Mouse (Mus musculus) liver, embryonic 16.5 days (tissue): ENCODE results near the gene Sh2d1b2. TPM values are rescaled to one million over a fixed set of nuclear protein-coding genes. Genes with fewer than 3 reads are reported as not detected.
"Not testable (repeated sequence)": the region's sequence is repeated elsewhere in the genome, so short reads cannot be mapped to it uniquely, and the experiment has no call there.

Experiments
- ATAC-seq: fragments of 200-750 bp; cut with Nextera tagmentation; 2 replicates; pipeline ENCODE4 v1.8.0; 2017; ENCODE audit warnings: low read depth, mild to moderate bottlenecking, moderate number of reproducible peaks, moderate library complexity
- H3K27ac ChIP-seq: fragments of 300-500 bp; sonication (generic); 2 replicates; pipeline ENCODE4 v1.5.1; 2014; ENCODE audit warnings: mild to moderate bottlenecking, low read length
- H3K27me3 ChIP-seq: fragments of 300-500 bp; sonication (generic); 2 replicates; pipeline ENCODE4 v1.6.1; 2014; ENCODE audit warnings: low read depth, low read length, mixed read lengths; ENCODE audit not compliant: control insufficient read depth, insufficient read depth
- H3K36me3 ChIP-seq: fragments of 300-500 bp; sonication (generic); 2 replicates; pipeline ENCODE4 v1.6.1; 2014; ENCODE audit warnings: mild to moderate bottlenecking; ENCODE audit not compliant: control insufficient read depth, insufficient read depth
- H3K4me1 ChIP-seq: fragments of 300-500 bp; sonication (generic); 2 replicates; pipeline ENCODE4 v1.6.1; 2014; ENCODE audit warnings: low read depth, low read length, mixed read lengths; ENCODE audit not compliant: control insufficient read depth
- H3K4me2 ChIP-seq: fragments of 300-500 bp; sonication (generic); 2 replicates; pipeline ENCODE4 v1.6.1; 2014; ENCODE audit warnings: low read depth, low read length, mixed read lengths
- H3K4me3 ChIP-seq: fragments of 300-500 bp; sonication (generic); 2 replicates; pipeline ENCODE4 v1.5.1; 2014; ENCODE audit warnings: low read depth, mild to moderate bottlenecking, low read length
- H3K9ac ChIP-seq: fragments of 300-500 bp; sonication (generic); 2 replicates; pipeline ENCODE4 v1.6.1; 2014; ENCODE audit warnings: low read depth, low read length
- H3K9me3 ChIP-seq: fragments of 300-500 bp; sonication (generic); replicated peaks from 2 replicates; pipeline ENCODE4 v1.6.1; 2016; ENCODE audit warnings: low read length; ENCODE audit not compliant: control insufficient read depth
- WGBS: fragments of 180-500 bp; shearing (Covaris S2); extraction: QIAGEN DNeasy Blood & Tissue Kit; methylation state at CpG from one replicate; pipeline ENCODE4 v1.1.7; 2014; ENCODE audit not compliant: insufficient replicate concordance; 5-methylcytosine and 5-hydroxymethylcytosine counted together
- polyA plus RNA-seq: library from polyadenylated mRNA; unstranded; fragments of >200 nt; fragmentation: Nextera tagmentation; extraction: Ambion mirVana; gene quantifications from 2 replicates; pipeline ENCODE4 v1.2.1, GENCODE M21; 2015

The Sh2d1b2 gene
- not detected in 2 replicates for polyA plus RNA-seq

GRCm38 (mm10) chr1:170232688-170233087 is at the start of gene Sh2d1b2:
Sh2d1b2 (plus strand) TSS chr1:170232749.
- H3K4me1 ChIP-seq, H3K27me3 ChIP-seq, H3K9ac ChIP-seq, ATAC-seq, H3K4me2 ChIP-seq, H3K9me3 ChIP-seq, H3K4me3 ChIP-seq, H3K27ac ChIP-seq, H3K36me3 ChIP-seq: not testable (repeated sequence)
- 42% methylated on average over 5 of the region's 6 CpGs for WGBS

- no peak overlapping the region for H3K27ac ChIP-seq
- ATAC-seq: no peak
- no peak overlapping the region for H3K4me3 ChIP-seq
- H3K36me3 ChIP-seq: no peaks in the 10 kb centered on the region
- no peak overlapping the region for H3K9ac ChIP-seq
- H3K27me3 ChIP-seq: no peaks in the 10 kb centered on the region
- H3K9me3 ChIP-seq: no peaks in the 10 kb centered on the region
- 45% methylated on average over 3 of the region's 3 CpGs for WGBS
- no peak overlapping the region for H3K4me2 ChIP-seq
- H3K4me1 ChIP-seq: no peaks in the 10 kb centered on the region
Measured at GRCm38 (mm10) chr1:170185137-170185536, 47.4 kb upstream of the Sh2d1b2 start.

- Histone ChIP-seq H3K9ac (no peak overlapping the region), H3K4me1 (no peaks in the 10 kb centered on the region), H3K36me3 (no peaks in the 10 kb centered on the region), H3K4me2 (no peak overlapping the region), H3K27ac (no peak overlapping the region), H3K9me3 (no peaks in the 10 kb centered on the region), H3K27me3 (no peaks in the 10 kb centered on the region), H3K4me3 (no peak overlapping the region)
- 62% methylated on average over 5 of the region's 5 CpGs for WGBS
- ATAC-seq: no peak
Measured at GRCm38 (mm10) chr1:170186531-170186930, 46.0 kb upstream of the Sh2d1b2 start.

GRCm38 (mm10) chr1:170188601-170189000 is 43.9 kb upstream of the Sh2d1b2 start:
- no peak overlapping the region for H3K9ac ChIP-seq
- no peaks in the 10 kb centered on the region for H3K4me1 ChIP-seq
- H3K4me2 ChIP-seq: no peak overlapping the region
- no peak overlapping the region for H3K27ac ChIP-seq
- WGBS: 76% methylated on average over 11 of the region's 11 CpGs
- H3K9me3 ChIP-seq: no peaks in the 10 kb centered on the region
- peaks cover 10% of the 10 kb centered on the region for H3K36me3 ChIP-seq
- no peaks in the 10 kb centered on the region for H3K27me3 ChIP-seq
- no peak for ATAC-seq
- no peak overlapping the region for H3K4me3 ChIP-seq

DNA sequence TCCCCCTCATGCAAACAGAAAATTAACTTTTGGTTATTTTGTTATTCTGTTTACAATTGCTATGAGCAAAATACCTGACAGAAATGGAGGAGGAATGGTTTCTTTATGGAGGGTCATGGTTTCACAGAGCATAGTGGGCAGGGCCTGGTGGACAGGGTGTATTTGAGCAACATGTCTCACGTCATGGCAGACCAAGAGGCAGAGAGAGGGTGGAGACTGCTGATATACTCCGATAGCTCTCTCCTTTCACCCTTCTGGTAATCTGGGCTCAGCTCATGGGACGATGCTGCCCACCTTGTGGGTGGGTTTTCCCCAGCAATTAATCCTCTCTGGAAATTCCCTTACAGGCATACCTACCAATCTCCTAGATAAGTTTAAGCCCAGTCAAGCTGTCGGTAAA is 42.3 kb upstream of the Sh2d1b2 start:
- peaks cover 17% of the 10 kb centered on the region for H3K36me3 ChIP-seq
- ATAC-seq: no peak
- WGBS: 64% methylated on average over 4 of the region's 4 CpGs
- no peak overlapping the region for H3K27ac ChIP-seq
- H3K9me3 ChIP-seq: no peaks in the 10 kb centered on the region
- H3K27me3 ChIP-seq: no peaks in the 10 kb centered on the region
- H3K4me1 ChIP-seq: no peaks in the 10 kb centered on the region
- no peak overlapping the region for H3K4me2 ChIP-seq
- no peak overlapping the region for H3K9ac ChIP-seq
- no peak overlapping the region for H3K4me3 ChIP-seq

DNA sequence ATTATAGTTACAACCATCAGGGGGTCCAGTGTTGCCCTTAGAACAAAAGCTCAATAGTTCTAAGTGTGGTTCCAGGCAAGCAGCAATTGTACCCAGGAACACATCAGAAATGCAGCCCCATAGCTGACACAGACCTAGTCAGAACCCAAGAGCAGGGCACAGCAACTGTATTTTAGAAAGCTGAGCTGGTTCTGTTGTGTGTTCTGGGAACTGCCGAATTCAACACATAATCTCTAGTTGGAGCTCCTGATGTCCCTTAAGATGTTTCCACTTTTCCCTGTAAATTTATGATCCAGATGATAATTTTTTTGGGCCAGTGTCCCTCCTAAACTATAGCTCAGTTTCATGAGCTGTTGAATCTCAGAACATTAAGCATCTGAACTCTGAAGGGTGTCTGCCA is 40.6 kb upstream of the Sh2d1b2 start:
- 81% methylated on average over 1 of the region's 1 CpGs for WGBS
- Histone ChIP-seq H3K27ac (no peak overlapping the region), H3K27me3 (no peaks in the 10 kb centered on the region), H3K4me2 (no peak overlapping the region), H3K4me3 (no peak overlapping the region), H3K36me3 (peaks cover 18% of the 10 kb centered on the region), H3K9me3 (no peaks in the 10 kb centered on the region), H3K4me1 (no peaks in the 10 kb centered on the region), H3K9ac (no peak overlapping the region)
- ATAC-seq: no peak

- WGBS: 80% methylated on average over 8 of the region's 8 CpGs
- H3K27ac ChIP-seq: no peak overlapping the region
- ATAC-seq: 0 out of 2 replicates have a peak, but pooled peaks have one; percentile 24
Measured at GRCm38 (mm10) chr1:170196211-170196610, 36.3 kb upstream of the Sh2d1b2 start.

GRCm38 (mm10) chr1:170200379-170200778 is 32.2 kb upstream of the Sh2d1b2 start:
- Histone ChIP-seq H3K9me3 (no peaks in the 10 kb centered on the region), H3K4me3 (no peak overlapping the region), H3K4me1 (no peaks in the 10 kb centered on the region), H3K9ac (no peak overlapping the region), H3K36me3 (peaks cover 24% of the 10 kb centered on the region), H3K27ac (no peak overlapping the region), H3K27me3 (no peaks in the 10 kb centered on the region), H3K4me2 (no peak overlapping the region)
- 73% methylated on average over 3 of the region's 3 CpGs for WGBS
- no peak for ATAC-seq

More at GRCm38 (mm10) chr1:170196211-170196610, 36.3 kb upstream of the Sh2d1b2 start:
- Histone ChIP-seq H3K9ac (no peak overlapping the region), H3K9me3 (no peaks in the 10 kb centered on the region), H3K27me3 (no peaks in the 10 kb centered on the region), H3K4me3 (no peak overlapping the region), H3K4me2 (no peak overlapping the region), H3K36me3 (peaks cover 33% of the 10 kb centered on the region), H3K4me1 (no peaks in the 10 kb centered on the region)

DNA sequence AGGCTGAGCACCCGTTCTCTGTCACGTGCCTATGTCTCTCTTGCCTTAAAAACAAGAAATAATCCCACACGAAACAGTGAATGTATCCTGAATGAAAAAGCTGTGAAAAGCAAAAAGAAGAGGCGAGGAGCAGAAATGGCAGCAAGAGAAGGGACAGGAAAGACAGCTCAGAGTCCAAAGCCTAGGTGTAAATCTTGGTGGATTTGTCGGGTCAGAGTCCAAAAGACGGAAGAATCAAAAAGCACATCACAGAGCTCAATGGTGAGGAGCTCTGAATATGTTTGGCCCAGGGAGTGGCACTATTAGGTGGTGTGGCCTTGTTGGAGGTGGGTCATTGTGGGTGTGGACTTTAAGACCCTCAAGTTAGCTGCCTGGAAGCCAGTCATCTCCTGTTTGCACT is 26.2 kb upstream of the Sh2d1b2 start:
- no peak overlapping the region for H3K27ac ChIP-seq
- H3K36me3 ChIP-seq: peaks cover 41% of the 10 kb centered on the region
- H3K4me1 ChIP-seq: no peaks in the 10 kb centered on the region
- H3K9ac ChIP-seq: no peak overlapping the region
- H3K9me3 ChIP-seq: no peaks in the 10 kb centered on the region
- H3K27me3 ChIP-seq: no peaks in the 10 kb centered on the region
- H3K4me3 ChIP-seq: no peak overlapping the region
- 88% methylated on average over 6 of the region's 6 CpGs for WGBS
- ATAC-seq: no peak
- H3K4me2 ChIP-seq: no peak overlapping the region
